Mouse (Mus musculus): Measurements from ENCODE around the gene Slc37a1. TPM values are rescaled to one million over a fixed set of nuclear protein-coding genes. Genes with fewer than 3 reads are reported as not detected.

Gene Slc37a1
- polyA plus RNA-seq, 1 experiment from 2014 or later: 3.9 TPM

GRCm38 (mm10) chr17:31285867-31286266 is 725 bp upstream of the Slc37a1 start:
- Histone ChIP-seq H3K27ac (no peak overlapping the region), H3K4me1 (replicated peaks; ENCODE audit: insufficient read depth, low read length) (no peaks in the 10 kb centered on the region), H3K9me3 (replicated peaks; ENCODE audit: low read length) (no peaks in the 10 kb centered on the region), H3K27me3 (ENCODE audit: insufficient read depth, low read length) (no peaks in the 10 kb centered on the region), H3K36me3 (ENCODE audit: insufficient read depth, low read length) (no peaks in the 10 kb centered on the region), H3K4me2 (ENCODE audit: low read length) (no peak overlapping the region), H3K9ac (ENCODE audit: low read depth, low read length) (no peak overlapping the region), H3K4me3 (replicated peaks; ENCODE audit: low read depth, low read length) (no peak overlapping the region)
- DNase-seq (ENCODE audit: low spot score) (no peak), ATAC-seq (replicated peaks; ENCODE audit: low FRiP score, low read depth) (no peak)
- no peak for TF ChIP-seq CTCF (IDR thresholded peaks at IDR 0.05; ENCODE audit: low read depth)
- 78% methylated on average over 2 of the region's 2 CpGs for WGBS

- 84% methylated on average over 3 of the region's 3 CpGs for WGBS
- DNase-seq (ENCODE audit: low spot score) (no peak), ATAC-seq (replicated peaks; ENCODE audit: low FRiP score, low read depth) (no peak)
- Histone ChIP-seq H3K4me1 (replicated peaks; ENCODE audit: insufficient read depth, low read length) (no peaks in the 10 kb centered on the region), H3K36me3 (ENCODE audit: insufficient read depth, low read length) (no peaks in the 10 kb centered on the region), H3K27ac (no peak overlapping the region), H3K4me2 (ENCODE audit: low read length) (no peak overlapping the region), H3K9me3 (replicated peaks; ENCODE audit: low read length) (no peaks in the 10 kb centered on the region), H3K4me3 (replicated peaks; ENCODE audit: low read depth, low read length) (no peak overlapping the region), H3K9ac (ENCODE audit: low read depth, low read length) (no peak overlapping the region), H3K27me3 (ENCODE audit: insufficient read depth, low read length) (no peaks in the 10 kb centered on the region)
- TF ChIP-seq CTCF (IDR thresholded peaks at IDR 0.05; ENCODE audit: low read depth): no peak
These were observed 624 bp downstream of the Slc37a1 start for GRCm38 (mm10) chr17:31287216-31287615.

DNA sequence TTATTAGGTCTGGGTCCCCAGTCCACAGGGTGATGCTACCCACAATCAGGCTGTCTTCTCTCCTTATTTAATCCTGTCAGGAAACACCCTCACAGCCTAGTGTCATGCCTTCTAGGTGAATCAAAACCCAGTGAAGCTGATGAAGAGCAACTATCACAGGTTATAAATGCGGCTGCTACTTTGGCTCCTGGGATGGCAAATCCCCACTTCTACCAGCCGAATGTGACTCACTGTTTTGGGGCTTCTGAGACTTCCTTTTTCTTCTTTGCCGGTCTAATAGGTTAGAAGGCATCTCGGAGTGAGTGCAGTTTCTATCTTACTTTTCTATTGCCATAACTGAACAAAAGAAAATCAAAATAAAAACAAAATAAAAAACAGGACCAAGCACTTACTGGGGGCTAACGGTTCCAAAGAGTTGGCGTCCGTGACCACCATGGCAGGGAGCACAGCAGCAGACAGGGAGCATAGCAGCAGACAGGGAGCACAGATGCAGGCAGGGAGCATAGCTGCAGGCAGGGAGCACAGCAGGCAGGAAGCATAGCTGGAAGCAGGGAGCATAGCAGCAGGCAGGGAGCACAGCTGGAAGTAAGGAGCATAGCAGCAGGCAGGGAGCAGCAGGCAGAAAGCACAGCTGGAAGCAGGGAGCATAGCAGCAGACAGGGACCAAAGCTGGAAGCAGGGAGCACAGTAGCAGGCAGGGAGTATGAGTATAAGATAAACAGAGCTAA is 2.6 kb downstream of the Slc37a1 start:
- Histone ChIP-seq H3K27me3 (ENCODE audit: insufficient read depth, low read length) (no peaks in the 10 kb centered on the region), H3K4me1 (replicated peaks; ENCODE audit: insufficient read depth, low read length) (no peaks in the 10 kb centered on the region), H3K27ac (no peak overlapping the region), H3K4me3 (replicated peaks; ENCODE audit: low read depth, low read length) (no peak overlapping the region), H3K4me2 (ENCODE audit: low read length) (no peak overlapping the region), H3K9ac (ENCODE audit: low read depth, low read length) (no peak overlapping the region), H3K9me3 (replicated peaks; ENCODE audit: low read length) (no peaks in the 10 kb centered on the region), H3K36me3 (ENCODE audit: insufficient read depth, low read length) (no peaks in the 10 kb centered on the region)
- no peak for TF ChIP-seq CTCF (IDR thresholded peaks at IDR 0.05; ENCODE audit: low read depth)
- no peak for DNase-seq (ENCODE audit: low spot score)
- no peak for ATAC-seq (replicated peaks; ENCODE audit: low FRiP score, low read depth)
- 64% methylated on average over 7 of the region's 7 CpGs for WGBS

GRCm38 (mm10) chr17:31290311-31290710 is 3.7 kb downstream of the Slc37a1 start:
- no peak for ATAC-seq (replicated peaks; ENCODE audit: low FRiP score, low read depth)
- no peaks in the 10 kb centered on the region for H3K4me1 ChIP-seq (replicated peaks; ENCODE audit: insufficient read depth, low read length)

DNA sequence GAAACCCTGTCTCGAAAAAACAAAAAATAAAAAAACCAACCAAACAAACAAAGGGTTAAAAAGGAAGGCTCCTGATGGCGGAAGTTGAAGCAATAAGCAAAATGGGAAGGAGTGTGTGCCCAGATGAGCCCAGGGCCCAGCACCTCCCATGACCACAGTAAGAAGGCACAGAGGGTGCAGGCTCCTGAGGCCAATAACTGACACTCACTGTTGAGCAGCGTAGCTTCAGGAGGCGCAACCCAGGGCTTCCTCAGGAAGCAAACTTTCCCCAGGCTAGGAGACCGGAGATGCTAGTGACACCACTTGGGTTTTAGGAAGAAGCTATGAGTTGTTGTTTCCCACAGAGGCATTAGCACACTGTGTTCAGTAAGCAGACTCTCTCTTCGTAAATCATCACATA is 4.3 kb downstream of the Slc37a1 start:
- Histone ChIP-seq H3K9ac (ENCODE audit: low read depth, low read length) (no peak overlapping the region), H3K4me2 (ENCODE audit: low read length) (no peak overlapping the region), H3K4me3 (replicated peaks; ENCODE audit: low read depth, low read length) (no peak overlapping the region), H3K27me3 (ENCODE audit: insufficient read depth, low read length) (no peaks in the 10 kb centered on the region), H3K4me1 (replicated peaks; ENCODE audit: insufficient read depth, low read length) (peaks cover 5% of the 10 kb centered on the region; the same call in 1 of the 2 replicates), H3K36me3 (ENCODE audit: insufficient read depth, low read length) (no peaks in the 10 kb centered on the region), H3K27ac (no peak overlapping the region), H3K9me3 (replicated peaks; ENCODE audit: low read length) (no peaks in the 10 kb centered on the region)
- peak; percentile 58 for DNase-seq (ENCODE audit: low spot score)
- no peak for TF ChIP-seq CTCF (IDR thresholded peaks at IDR 0.05; ENCODE audit: low read depth)
- 63% methylated on average over 6 of the region's 6 CpGs for WGBS
- no peak for ATAC-seq (replicated peaks; ENCODE audit: low FRiP score, low read depth)

More at GRCm38 (mm10) chr17:31290311-31290710, 3.7 kb downstream of the Slc37a1 start:
- Histone ChIP-seq H3K36me3 (ENCODE audit: insufficient read depth, low read length) (no peaks in the 10 kb centered on the region), H3K4me3 (replicated peaks; ENCODE audit: low read depth, low read length) (no peak overlapping the region), H3K4me2 (ENCODE audit: low read length) (no peak overlapping the region), H3K9me3 (replicated peaks; ENCODE audit: low read length) (no peaks in the 10 kb centered on the region), H3K9ac (ENCODE audit: low read depth, low read length) (no peak overlapping the region), H3K27ac (no peak overlapping the region), H3K27me3 (ENCODE audit: insufficient read depth, low read length) (no peaks in the 10 kb centered on the region)
- no peak for TF ChIP-seq CTCF (IDR thresholded peaks at IDR 0.05; ENCODE audit: low read depth)
- DNase-seq (ENCODE audit: low spot score): no peak

GRCm38 (mm10) chr17:31294363-31295214 is 8.0 kb downstream of the Slc37a1 start:
- Histone ChIP-seq H3K27ac (no peak overlapping the region), H3K4me1 (replicated peaks; ENCODE audit: insufficient read depth, low read length) (peaks cover 13% of the 10 kb centered on the region; the same call in 1 of the 2 replicates), H3K27me3 (ENCODE audit: insufficient read depth, low read length) (no peaks in the 10 kb centered on the region), H3K4me2 (ENCODE audit: low read length) (no peak overlapping the region), H3K4me3 (replicated peaks; ENCODE audit: low read depth, low read length) (no peak overlapping the region), H3K9me3 (replicated peaks; ENCODE audit: low read length) (no peaks in the 10 kb centered on the region), H3K36me3 (ENCODE audit: insufficient read depth, low read length) (no peaks in the 10 kb centered on the region), H3K9ac (ENCODE audit: low read depth, low read length) (no peak overlapping the region)
- DNase-seq (ENCODE audit: low spot score): no peak
- no peak for ATAC-seq (replicated peaks; ENCODE audit: low FRiP score, low read depth)
- peak; percentile 49 for TF ChIP-seq CTCF (IDR thresholded peaks at IDR 0.05; ENCODE audit: low read depth)
- WGBS: 78% methylated on average over 15 of the region's 15 CpGs

Measured in kidney, postnatal 0 days (tissue).